Mouse (Mus musculus) heart, postnatal 0 days (tissue): ENCODE results near the gene Palld.

ENCODE experiments used
- CTCF ChIP-seq: IDR thresholded peaks from 2 replicates; pipeline ENCODE4 v1.5.1; 2016; ENCODE audit warnings: antibody characterized with exemption, control low read depth, low read depth
- EP300 ChIP-seq: IDR thresholded peaks from 2 replicates; pipeline ENCODE4 v1.6.1; 2016; ENCODE audit warnings: antibody characterized with exemption, low read depth

GRCm38 (mm10) chr8:61843776-61844175 lies 58.7 kb downstream of the Palld start:
- TF ChIP-seq CTCF (no peak), EP300 (no peak)
